Mouse (Mus musculus): ENCODE data around the gene Smarcad1.
A peak's percentile ranks its signal among the peaks of the same experiment; 100 is the strongest.

- TF ChIP-seq CTCF (IDR thresholded peaks at IDR 0.05; ENCODE audit: control insufficient read depth, insufficient read depth, low read length), result peak; percentile 75
- no peak for TF ChIP-seq POLR2A (IDR thresholded peaks at IDR 0.05; ENCODE audit: borderline replicate concordance, control insufficient read depth, low read depth, low read length)
Observed at GRCm38 (mm10) chr6:65126074-65126726, 83.8 kb downstream of the Smarcad1 start.

Data from bone marrow, adult 2 months (tissue).